Mouse (Mus musculus): ENCODE measurements around the gene Tead2. TPM values are rescaled to one million over a fixed set of nuclear protein-coding genes. Genes with fewer than 3 reads are reported as not detected.
A peak's percentile ranks its signal among the peaks of the same experiment; 100 is the strongest.
"Not testable (repeated sequence)": the region's sequence is repeated elsewhere in the genome, so short reads cannot be mapped to it uniquely, and the experiment has no call there.

Tead2 gene
- total RNA-seq (2021) = 1 to 10 TPM; 1.2 to 1.3 TPM
- long read RNA-seq, experiment 1 = 0 reads
- long read RNA-seq, experiment 2, partial matches to known transcripts = 1 of 2 reads
- long read RNA-seq, experiment 2, other reads (novel, unspliced or antisense) = 0 of 2 reads

- DNase-seq (ENCODE audit: low spot score) = no peak
These were observed at the start of gene Tead2 for GRCm38 (mm10) chr7:45215673-45216441. Gene Tead2 (plus strand): TSS chr7:45215753.

- no peak for DNase-seq (ENCODE audit: low spot score)
These were observed 48.6 kb upstream of the Tead2 start for GRCm38 (mm10) chr7:45166950-45167401.

- DNase-seq (ENCODE audit: low spot score) = no peak
These were observed 47.6 kb upstream of the Tead2 start for GRCm38 (mm10) chr7:45167761-45168445.

- no peak for DNase-seq (ENCODE audit: low spot score)
These were observed 46.9 kb upstream of the Tead2 start for GRCm38 (mm10) chr7:45168656-45169055.

- no peak for DNase-seq (ENCODE audit: low spot score)
These were observed 46.1 kb upstream of the Tead2 start for GRCm38 (mm10) chr7:45169495-45169894.

GRCm38 (mm10) chr7:45172974-45173373 is 42.6 kb upstream of the Tead2 start:
- DNase-seq (ENCODE audit: low spot score) = no peak

GRCm38 (mm10) chr7:45173772-45174171 is 41.8 kb upstream of the Tead2 start:
- DNase-seq (ENCODE audit: low spot score) = not testable (repeated sequence)

GRCm38 (mm10) chr7:45174567-45175280 is 40.8 kb upstream of the Tead2 start:
- no peak for DNase-seq (ENCODE audit: low spot score)

- DNase-seq (ENCODE audit: low spot score) = no peak
These were observed 40.2 kb upstream of the Tead2 start for GRCm38 (mm10) chr7:45175398-45175797.

GRCm38 (mm10) chr7:45175929-45176328 is 39.6 kb upstream of the Tead2 start:
- DNase-seq (ENCODE audit: low spot score) = no peak

GRCm38 (mm10) chr7:45176356-45176755 is 39.2 kb upstream of the Tead2 start:
- no peak for DNase-seq (ENCODE audit: low spot score)

GRCm38 (mm10) chr7:45178550-45178949 is 37.0 kb upstream of the Tead2 start:
- no peak for DNase-seq (ENCODE audit: low spot score)

- DNase-seq (ENCODE audit: low spot score) = no peak
These were observed 36.1 kb upstream of the Tead2 start, which contains the start of gene Gfy for GRCm38 (mm10) chr7:45179469-45179868. Gene Gfy (minus strand): TSS chr7:45179569.

- no peak for DNase-seq (ENCODE audit: low spot score)
These were observed 34.6 kb upstream of the Tead2 start, which contains the start of gene Pth2 for GRCm38 (mm10) chr7:45180896-45181477. Gene Pth2 (plus strand): TSS chr7:45180995.

GRCm38 (mm10) chr7:45181540-45181939 is 34.0 kb upstream of the Tead2 start:
- no peak for DNase-seq (ENCODE audit: low spot score)

GRCm38 (mm10) chr7:45182199-45182601 is 33.4 kb upstream of the Tead2 start:
- DNase-seq (ENCODE audit: low spot score) = peak; percentile 91

GRCm38 (mm10) chr7:45182606-45183005 is 32.9 kb upstream of the Tead2 start:
- no peak for DNase-seq (ENCODE audit: low spot score)

GRCm38 (mm10) chr7:45183672-45184071 is 31.9 kb upstream of the Tead2 start:
- no peak for DNase-seq (ENCODE audit: low spot score)

GRCm38 (mm10) chr7:45185921-45186320 is 29.6 kb upstream of the Tead2 start:
- no peak for DNase-seq (ENCODE audit: low spot score)

- DNase-seq (ENCODE audit: low spot score) = no peak
These were observed 26.0 kb upstream of the Tead2 start for GRCm38 (mm10) chr7:45189600-45189999.

- DNase-seq (ENCODE audit: low spot score) = no peak
These were observed 25.4 kb upstream of the Tead2 start for GRCm38 (mm10) chr7:45190186-45190585.

All from gastrocnemius, adult 18-20 months (tissue).